Mouse (Mus musculus) mature B cell (primary cell): ENCODE measurements around the gene Top3b.
"Not testable (repeated sequence)": the region's sequence is repeated elsewhere in the genome, so short reads cannot be mapped to it uniquely, and the experiment has no call there.

Source experiments
- in situ Hi-C: fragments of 300-500 bp; cut with MboI; formaldehyde crosslinking; loops from 2 replicates; pipeline ENCODE4 v1.14.3; 2019

Gene Top3b

DNA sequence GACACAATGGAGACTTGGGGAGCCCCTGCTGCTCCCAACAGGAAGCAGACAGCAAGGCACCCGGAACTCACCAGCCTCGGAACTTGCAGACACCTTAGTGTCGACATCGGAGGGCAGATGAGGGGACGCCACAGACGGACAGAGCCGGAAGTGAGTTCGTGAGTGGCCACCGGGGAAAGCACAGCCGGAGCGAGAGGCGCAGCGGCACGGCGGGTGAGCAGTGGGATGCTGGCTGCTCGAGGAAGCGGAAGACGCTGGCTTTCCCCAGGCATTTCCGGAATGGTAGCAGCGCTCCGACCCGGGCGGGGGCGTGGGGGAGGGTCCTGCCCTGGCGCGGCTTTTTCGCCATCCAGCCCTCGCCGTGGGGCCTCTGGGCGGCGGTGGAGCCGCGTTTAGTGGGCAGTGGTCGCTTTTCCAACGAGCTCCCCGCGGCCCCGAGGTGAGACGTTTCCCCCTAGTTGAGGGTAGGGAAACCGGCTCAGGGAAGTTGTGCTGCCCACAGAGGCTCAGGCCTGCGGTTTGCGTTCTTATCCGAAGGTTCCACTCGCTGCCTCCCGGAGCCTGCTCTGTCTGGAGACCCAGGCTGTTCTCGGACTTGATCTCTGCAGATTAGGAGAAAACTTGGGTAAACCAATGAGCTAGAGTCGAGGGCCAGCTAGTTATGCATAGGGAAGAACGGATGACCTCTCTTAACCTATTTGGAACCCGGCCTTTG is at the start of gene Top3b, which contains the start of gene Vpreb1:
Top3b (plus strand) TSS at position 120 of the 715 bp plus-strand sequence.
Vpreb1 (minus strand) TSS at position 227 of the 715 bp plus-strand sequence.
- in situ Hi-C loops = no loop called here

DNA sequence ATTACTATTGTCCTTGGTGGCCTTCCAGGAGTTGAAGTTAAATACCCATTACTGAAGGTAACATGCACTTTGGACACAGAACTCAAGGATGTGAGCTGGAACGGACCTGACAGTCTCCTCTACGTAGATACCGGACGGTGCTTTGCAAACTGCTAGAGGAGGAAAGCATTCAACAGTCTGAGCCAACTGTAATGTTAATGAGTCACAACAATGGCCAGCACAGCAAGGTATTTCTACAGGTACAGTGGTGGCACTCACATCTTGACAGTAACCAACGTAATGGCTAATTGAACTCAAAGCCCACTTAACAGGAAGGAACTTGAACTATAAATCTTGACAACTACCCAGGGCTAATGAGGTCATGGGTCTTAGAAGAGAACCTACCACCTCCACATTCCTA is 45.1 kb upstream of the Top3b start:
- in situ Hi-C loops = no loop called here

DNA sequence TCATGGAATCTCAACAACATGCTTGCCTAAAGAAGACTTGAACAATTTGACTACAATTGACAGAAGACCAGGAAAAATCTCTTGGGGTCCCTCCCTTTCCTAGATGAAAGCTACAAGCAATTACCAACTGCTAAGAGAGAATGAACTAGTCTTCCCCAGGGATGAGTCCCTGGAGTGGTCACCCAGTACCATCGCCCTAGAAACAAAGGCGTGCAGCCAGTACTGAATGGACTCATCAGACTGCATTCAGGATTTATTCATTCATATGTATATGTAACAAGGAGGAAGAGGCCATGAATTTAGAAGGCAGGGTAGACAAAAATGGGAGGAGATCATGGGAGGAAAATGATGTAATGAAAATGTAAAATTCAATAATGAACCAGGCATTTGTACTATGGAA is 44.3 kb upstream of the Top3b start:
- in situ Hi-C loops = no loop called here

DNA sequence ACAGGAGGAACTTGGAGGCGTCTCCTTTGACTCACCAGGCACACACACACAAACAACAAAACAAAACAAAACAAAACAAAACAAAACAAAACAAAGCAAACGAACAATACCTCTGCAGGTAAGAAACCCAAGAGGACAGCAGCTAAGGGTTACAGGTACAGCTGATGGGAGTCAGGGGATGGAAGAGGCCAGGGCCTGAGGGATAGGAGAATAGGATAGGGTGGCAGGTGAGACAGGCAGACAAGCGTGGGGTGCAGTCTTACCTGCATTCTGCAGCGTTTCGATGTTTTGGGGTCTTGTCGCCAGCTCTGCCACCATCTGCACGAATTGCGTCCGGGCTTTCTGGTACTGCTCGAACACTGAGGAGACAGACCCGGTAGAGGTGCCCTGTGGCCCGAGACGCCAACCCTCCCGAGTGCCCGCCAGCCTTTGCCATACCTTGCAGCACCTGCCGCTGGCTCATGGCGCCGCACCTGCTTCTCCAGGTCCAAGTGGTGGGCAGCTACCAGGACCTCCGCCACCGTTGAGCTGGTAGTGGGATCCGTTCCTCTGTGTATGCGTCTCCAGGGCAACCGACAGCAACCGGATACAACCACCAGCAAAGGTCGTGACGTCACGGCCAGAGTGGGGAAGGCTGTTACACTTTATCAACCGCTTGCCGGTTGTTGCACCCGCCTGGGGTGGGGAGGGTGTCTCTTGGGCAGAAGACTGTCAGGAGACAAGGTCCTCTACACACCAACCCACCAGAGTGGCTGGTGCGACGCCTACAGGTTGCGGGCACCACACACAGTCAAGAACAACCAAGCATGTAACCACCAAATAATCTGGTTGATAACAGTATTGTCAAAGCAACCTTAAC is 41.5 kb upstream of the Top3b start, which contains the start of gene Spag6l:
Spag6l (minus strand) TSS at position 700 of the 859 bp plus-strand sequence.
- in situ Hi-C loops = no loop called here

DNA sequence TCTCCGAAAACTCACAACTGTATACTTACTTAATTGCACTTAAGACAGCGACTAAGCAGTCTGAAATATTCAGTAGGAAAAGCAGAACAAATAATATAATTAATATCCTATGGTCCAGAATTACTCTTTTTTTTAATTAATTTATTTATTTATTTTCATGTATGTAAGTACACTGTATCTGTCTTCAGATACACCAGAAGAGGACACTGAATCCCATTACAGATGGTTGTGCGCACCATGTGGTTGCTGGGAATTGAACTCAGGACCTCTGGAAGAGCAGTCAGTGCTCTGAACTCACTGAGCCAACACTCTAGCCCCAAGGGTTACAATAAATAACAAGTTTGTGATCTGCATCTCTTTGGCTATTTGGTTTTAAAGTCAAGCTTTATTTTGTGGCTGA is 40.9 kb upstream of the Top3b start:
- in situ Hi-C loops = no loop called here

DNA sequence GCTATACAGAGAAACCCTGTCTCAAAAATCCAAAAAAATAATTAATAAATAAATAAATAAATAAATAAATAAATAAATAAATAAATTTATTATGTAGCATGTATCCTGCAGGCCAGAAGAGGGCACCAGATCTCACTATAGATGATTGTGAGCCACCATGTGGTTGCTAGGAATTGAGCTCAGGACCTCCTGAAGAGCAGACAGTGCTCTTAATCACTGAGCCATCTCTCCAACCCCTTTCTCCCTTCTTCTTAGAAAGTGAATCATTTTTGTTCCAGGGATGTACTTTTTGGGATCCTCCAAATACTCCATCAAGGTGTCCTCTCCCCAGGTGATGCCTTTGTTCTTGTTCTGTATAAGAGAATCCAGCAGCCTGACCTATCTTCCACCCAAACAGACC is 21.3 kb upstream of the Top3b start:
- in situ Hi-C loops = no loop called here

DNA sequence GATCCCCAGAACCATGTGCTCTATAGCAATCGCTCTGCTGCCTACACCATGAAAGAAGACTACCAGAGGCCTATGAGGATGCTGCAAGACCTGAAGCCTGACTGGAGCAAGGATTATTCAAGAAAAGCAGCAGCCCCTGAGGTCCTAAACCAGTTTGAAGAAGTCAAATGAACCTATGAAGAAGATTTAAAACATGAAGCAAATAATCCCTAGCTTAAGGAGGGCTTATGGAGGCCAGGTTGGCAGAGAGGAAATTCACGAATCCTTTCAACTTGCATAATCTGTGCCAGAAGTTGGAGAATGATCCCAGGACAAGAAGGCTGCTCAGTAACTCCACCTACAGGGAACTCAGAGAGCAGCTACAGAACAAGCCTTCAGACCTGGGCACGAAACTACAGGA is 18.1 kb upstream of the Top3b start:
- in situ Hi-C loops = no loop called here

DNA sequence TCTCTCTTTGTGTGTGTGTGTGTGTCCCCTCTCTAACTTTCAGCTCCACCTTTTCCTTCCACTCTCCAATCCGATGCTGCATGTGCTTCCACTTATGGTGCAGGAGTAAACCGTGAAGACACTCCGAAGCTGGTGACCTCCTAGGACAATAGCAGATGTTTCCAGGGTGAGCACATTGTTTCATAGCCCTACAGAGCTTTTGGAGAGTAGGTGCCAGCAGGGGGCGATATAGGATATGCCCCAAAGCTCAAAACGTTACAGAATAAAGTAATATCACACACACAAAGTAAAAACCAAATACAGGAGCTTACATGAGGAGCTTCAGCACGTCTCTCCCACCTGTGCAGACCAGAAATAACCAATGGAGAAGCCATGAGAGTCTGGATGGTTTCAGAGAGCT is 15.7 kb upstream of the Top3b start:
- in situ Hi-C loops = no loop called here

DNA sequence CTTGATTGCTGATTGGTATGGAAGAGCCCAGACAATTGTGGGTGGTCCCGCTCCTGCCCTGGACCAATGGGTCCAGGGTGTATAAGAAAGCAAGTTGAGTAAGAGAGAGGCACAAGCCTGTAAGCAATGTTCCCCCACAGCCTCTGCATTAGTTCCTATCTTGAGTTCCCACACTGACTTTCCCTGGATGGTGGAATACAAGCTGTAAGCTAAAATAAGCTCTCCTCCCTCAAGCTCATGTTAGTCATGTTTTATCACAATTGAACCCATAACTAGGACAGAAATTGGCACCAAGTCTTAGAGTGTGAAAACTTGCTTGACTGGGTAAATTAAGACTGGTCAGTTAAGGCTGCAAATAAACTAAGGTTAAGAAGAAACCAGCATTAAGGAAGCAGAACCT is 15.0 kb upstream of the Top3b start:
- in situ Hi-C loops = no loop called here

DNA sequence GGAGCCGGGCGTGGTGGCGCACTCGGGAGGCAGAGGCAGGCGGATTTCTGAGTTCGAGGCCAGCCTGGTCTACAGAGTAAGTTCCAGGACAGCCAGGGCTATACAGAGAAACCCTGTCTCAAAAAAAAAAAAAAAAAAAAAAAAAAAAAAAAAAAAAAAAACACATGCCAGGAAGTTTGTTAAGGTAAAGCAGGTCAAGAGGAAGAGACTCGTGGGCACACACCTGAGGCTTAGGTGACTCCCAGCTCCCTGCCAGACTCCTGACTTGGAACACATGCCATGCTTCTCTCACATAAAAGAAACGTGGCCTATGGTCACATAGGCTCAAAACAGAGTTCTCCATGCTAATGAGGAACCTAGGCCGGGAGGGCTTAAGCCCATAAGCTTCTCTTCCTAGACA is 14.5 kb upstream of the Top3b start:
- in situ Hi-C loops = not testable (repeated sequence)

DNA sequence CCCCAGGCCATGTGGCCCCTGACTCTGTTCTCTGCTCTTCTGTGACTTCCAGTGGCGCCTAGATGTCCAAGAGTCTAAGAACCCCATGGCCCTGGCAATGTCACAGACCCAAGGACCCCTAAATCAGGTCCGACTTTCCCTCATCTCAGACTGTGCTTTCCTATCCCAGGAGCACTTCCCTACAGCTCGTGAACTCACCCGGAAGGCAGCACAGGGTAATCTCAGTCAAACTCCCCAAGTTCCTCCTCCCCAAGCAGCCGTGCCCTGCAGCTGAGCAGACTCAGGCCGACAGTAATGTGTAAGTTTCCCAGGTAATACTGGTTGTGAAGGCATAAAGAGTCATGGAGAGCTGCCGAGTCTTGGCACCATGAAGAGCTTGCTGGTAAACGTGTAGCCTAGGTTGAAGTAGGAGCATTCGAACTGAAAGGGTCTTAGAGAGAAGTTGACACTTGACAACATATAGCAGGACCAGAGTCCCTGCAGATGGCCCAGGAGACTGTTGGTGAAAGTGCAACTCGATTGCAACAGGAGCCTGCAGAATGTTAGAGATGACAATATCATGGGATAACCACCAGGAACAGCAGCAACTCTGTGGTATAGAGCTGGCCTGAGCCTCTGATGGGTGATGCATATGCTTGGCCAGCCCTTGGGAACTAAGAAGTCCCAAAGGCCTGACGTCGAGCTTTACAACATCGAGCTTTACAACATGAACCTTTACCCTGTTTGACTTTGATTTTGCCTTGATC is 13.6 kb upstream of the Top3b start:
- in situ Hi-C loops = no loop called here

DNA sequence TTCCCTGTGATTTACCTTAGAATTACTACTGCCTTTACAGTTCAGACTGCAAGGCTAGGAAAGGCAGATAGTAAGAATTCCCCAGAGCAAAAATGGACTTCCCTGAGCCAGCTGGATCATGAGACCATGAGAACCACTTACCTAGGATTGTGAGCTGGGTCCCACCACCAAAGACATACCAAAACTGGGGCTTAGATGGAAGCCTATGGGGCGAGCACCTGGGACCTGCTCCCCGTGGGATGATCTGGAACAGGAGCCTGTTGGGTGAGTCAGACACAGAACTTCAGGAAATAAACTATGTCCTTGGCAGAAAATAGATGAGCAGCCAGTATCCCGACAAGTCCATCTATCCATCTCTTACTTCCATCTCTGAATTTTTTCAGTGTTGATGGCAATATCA is 8.2 kb upstream of the Top3b start:
- in situ Hi-C loops = no loop called here

DNA sequence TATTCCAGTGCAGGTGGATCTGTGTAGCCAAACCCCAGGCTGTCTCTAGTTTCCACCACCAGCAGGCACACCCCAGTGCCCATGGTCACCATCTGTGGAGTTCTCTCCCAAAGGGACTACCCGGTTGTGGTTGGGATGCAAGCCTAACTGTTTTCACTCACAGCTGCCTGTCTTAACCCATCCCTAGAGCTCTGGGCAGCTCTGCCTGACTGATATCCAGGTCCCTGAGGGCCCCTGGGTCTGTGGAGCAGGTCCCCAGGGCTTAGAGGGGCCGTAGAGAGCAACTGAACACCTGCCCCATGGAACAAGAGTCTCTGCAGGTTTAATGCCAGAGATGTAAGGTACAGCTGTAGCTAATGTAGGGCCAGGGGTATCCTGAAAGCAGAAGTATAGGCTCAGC is 6.6 kb upstream of the Top3b start, which contains the start of gene Igll1:
Igll1 (minus strand) TSS at position 8 of the 400 bp plus-strand sequence.
- in situ Hi-C loops = no loop called here

DNA sequence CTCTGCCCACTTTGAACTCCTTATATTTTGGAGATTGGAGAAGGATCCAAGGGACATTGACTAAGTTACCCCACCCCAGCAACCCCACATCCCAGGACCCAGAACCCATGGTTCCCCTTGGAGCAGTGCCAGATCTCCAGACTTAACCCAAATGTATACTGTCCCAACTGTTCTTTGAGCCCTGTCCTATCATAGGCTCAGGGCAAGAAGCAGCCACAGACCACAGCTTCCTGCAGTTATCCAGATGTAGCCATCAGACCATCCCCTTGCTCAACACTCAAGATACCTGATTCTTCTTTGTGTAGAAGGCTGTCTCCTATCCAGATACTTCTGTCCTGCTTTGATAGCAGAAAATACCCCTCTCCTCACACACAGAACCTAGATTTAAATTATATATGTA is 5.3 kb upstream of the Top3b start:
- in situ Hi-C loops = no loop called here

DNA sequence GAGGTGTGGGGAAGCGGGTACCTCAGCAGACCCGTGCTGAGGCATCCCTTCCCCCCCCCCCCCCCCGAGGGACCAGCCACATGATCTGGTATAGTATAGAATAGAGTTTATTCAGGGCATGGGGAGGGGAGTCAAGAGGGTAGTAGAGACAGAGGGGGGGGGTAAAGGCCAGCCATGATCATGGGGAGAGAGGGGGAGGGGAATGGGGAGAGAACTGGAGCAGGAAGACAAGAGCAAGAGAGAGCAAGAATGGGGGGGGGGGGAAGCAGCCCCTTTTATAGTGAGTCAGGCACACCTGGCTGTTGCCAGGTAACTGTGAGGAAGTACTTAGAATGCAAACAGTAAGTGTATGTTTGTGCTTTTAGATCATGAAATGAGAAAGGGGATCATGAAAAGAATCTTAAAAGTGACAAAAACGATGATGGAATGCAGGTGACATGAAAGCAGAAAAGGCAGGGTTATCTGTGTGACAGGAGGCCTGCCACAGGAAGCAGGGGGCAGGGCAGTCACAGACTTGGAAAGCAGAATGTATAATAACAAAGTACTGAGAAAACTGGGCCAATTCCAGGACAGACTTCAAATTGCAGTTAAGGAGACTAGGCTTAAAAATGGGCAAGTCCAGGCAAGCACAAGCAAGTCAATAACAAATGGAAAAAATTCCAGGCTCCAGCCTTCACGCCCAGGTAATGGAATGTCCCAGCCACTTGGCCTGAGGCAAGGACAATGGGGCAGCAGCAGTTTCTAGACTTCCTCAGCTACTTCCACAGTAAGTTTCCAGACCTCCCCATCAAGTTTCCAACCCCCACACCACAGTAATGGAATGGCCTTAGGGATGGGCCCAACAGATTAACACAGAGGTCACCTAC is 4.6 kb upstream of the Top3b start:
- in situ Hi-C loops = no loop called here

DNA sequence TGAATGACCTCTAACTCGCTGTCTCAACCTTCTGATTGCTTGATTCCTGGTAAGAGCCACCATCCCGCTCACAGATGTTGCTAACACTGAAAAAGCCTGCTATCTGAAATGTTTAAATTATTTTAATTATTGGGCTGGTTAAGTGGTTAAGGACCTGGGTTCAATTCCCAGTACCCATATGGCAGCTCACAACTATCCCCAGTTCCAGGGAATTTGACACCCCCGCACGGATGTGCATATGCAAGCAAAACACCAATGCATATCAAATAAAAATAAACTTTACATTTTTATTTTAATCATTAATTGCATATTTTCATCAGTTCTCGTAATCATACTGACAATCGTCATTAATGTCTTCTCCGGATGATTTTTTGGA is 307 bp upstream of the Top3b start:
- in situ Hi-C loops = no loop called here

DNA sequence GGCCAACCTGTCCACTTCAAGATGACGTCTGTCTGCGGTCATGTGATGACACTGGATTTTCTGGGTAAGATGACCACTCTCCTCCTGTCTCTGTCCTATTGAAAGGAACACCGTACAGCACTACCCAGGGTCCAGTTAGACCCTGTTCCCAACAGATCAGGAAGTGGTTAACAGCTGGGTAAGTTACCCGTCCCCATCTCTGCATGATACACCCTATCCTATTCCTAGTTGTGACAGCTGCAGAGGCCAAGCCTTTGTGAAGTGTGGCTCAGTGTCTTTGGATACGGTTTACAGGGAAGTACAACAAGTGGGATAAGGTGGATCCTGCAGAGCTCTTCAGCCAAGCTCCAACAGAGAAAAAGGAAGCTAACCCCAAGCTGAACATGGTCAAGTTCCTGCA is 8.5 kb downstream of the Top3b start:
- in situ Hi-C loops = no loop called here

DNA sequence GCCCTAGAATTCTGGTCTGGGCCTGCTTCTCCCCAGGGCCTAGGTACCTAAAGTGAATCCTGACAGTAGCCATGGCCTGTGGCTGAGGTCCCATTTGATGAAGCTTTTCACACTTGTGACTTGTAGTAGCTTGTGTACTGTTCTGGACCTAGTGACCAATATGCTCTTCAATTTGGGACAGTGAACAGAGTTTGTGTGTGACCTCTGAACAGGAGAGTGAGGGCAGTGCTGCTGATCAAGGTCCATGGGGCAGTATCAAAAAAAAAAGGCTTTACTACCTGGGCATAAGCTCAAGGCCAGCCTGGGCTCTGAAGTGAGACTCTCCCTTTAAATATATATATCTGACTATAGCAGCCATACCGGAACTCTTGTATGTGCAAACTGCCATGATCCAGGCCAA is 17.8 kb downstream of the Top3b start:
- in situ Hi-C loops = no loop called here

DNA sequence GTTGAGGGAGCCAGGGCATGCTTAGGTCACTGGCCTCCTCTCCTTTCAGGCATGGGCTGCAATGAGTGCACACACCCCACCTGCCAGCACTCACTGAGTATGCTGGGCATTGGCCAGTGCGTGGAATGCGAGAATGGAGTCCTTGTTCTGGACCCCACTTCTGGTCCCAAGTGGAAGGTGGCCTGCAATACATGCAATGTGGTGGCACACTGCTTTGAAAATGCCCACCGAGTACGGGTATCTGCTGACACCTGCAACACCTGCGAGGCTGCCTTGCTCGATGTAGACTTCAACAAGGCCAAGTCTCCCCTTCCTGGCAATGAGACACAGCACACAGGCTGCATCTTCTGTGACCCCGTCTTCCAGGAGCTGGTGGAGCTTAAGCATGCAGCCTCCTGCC is 21.8 kb downstream of the Top3b start:
- in situ Hi-C loops = no loop called here

DNA sequence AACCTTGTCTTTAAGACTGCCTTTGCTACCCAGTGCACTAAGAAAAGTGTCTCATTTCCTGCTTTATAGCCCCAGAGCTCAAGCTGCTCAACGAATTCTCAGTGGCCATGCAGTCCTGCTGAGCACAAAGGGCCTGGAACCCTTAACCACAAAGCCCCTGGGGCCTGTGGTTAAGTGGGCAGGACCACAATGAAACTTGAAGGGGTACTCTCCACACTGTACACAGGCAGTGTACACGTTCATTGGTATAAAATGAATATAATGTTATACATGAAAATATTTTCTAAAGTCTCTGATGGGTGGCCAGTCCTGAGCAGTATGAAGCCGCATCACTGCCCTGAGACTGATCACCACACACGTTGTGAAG is 25.5 kb downstream of the Top3b start:
- in situ Hi-C loops = no loop called here

DNA sequence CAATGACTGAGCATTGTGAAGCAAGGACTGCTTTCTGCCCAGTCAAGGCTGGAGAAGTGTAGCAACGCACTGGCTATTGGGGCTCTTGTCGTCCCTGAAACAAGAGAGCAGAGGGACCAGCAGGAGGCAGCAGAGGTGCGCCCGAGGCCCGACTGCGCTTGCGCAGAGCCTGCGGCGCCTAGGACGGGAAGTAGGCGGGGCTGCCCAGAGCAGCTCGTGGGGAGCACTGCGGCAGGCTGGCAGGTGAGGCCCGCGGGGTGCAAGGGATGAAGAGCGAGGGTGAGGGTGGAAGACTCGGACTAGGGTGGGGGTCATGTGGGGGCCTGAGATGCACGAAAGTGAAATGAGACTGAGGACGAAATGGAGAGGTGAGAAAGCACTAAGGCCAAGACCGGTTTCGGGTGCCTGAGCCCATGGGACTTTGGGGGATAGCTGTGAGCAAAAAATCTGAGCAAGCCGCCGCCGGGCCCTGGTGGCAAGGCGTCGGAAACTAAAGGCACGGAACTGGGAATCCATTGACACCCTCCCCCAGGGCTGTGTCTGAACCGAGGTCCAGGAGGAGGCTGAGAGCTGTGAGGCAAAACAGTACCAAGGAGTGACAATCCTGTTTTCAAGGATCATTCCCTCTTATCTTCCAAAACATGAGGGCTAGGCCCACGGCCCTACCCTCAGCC is 26.0 kb downstream of the Top3b start, which contains the start of gene Ppm1f:
Ppm1f (plus strand) TSS at position 88 of the 674 bp plus-strand sequence.
- in situ Hi-C loops = no loop called here
